Mouse (Mus musculus) olfactory bulb, adult 2 months (tissue): ENCODE measurements around the gene Cstad.

Experiments used
- CTCF ChIP-seq: fragments of 200-500 bp; IDR thresholded peaks from 2 replicates; pipeline ENCODE4 v1.5.1; 2012; ENCODE audit warnings: low read depth, mild to moderate bottlenecking, low read length, moderate library complexity; ENCODE audit not compliant: insufficient read depth
- POLR2A ChIP-seq: fragments of 200-500 bp; IDR thresholded peaks from 2 replicates; pipeline ENCODE4 v1.6.1; 2012; ENCODE audit warnings: mild to moderate bottlenecking, low read depth, low read length, moderate library complexity; ENCODE audit not compliant: insufficient read depth

DNA sequence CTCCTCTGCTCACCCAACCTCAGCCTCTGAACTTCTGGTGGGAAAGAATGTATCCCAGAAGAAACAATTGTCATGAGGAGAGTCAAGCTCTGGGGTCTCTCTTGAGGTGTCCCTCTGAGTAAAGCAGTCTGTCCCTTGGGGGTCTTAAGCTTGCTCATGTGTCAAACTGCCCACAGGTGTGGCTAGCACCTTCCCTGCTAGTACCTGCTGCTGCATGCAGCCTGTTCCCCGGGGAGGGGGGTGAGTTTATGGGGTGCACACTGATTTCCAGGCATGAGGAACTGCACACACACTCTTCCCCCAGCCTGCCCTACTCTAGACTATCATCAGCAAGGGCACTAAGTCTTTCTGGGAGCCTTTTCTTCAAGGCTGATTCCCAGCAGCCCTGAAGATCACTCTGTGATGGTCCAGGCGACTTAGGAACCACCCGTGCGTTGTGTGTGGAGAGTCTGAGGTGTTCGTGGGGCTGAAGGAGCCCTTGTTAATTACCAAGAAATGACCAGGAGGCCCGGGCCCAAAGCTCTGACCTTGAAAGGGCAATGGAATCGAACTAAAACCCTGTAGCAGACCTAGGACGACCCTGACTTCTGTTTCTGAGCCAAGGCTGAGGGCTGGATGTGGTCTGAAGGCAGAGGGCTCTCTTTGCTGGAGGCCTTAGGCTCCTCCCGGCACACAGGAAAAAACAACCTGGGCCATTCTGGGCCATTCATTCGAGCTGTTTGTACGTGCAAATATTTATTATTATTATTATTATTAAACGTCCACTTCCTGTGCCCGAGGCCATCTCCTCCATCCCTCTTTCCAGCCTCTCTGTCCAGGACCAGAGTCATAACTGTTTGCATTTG lies 62.1 kb downstream of the Cstad start:
- TF ChIP-seq POLR2A (no peak), CTCF (no peak)
